Mouse (Mus musculus): Measurements from ENCODE around the gene Cpm. TPM values are rescaled to one million over a fixed set of nuclear protein-coding genes. Genes with fewer than 3 reads are reported as not detected.
"Not testable (repeated sequence)": the region's sequence is repeated elsewhere in the genome, so short reads cannot be mapped to it uniquely, and the experiment has no call there.

The Cpm gene
- total RNA-seq, 1 experiment from 2014 or later, result 1.4 TPM

DNA sequence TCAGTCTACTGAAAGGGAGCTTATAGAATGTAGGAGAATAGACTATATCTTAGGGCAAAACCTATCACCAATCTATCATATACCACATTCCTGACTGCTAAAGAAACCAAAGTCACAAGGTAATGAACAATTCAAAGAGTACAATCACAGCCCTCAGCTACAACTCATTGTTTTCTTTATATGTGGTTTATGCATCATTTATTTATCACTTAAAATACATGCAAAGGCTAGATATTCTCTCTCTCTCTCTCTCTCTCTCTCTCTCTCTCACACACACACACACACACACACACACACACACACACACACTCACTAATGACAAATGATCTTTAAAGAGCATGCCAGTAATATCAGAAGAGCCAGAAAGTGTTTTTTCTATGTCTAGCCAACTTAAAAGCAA is 76.5 kb downstream of the Cpm start:
- ATAC-seq (replicated peaks in 1 of 2; ENCODE audit: insufficient read depth in 1 of 2, low FRiP score in 2 of 2, low TSS enrichment in 1 of 2, low read depth in 1 of 2, poor library complexity in 2 of 2, severe bottlenecking in 2 of 2), result no peak

GRCm38 (mm10) chr10:117706440-117706839 is 77.1 kb downstream of the Cpm start:
- no peak for ATAC-seq (replicated peaks in 1 of 2; ENCODE audit: insufficient read depth in 1 of 2, low FRiP score in 2 of 2, low TSS enrichment in 1 of 2, low read depth in 1 of 2, poor library complexity in 2 of 2, severe bottlenecking in 2 of 2)

- no peak for ATAC-seq (replicated peaks in 1 of 2; ENCODE audit: insufficient read depth in 1 of 2, low FRiP score in 2 of 2, low TSS enrichment in 1 of 2, low read depth in 1 of 2, poor library complexity in 2 of 2, severe bottlenecking in 2 of 2)
Measured at GRCm38 (mm10) chr10:117707114-117707838, 78.0 kb downstream of the Cpm start.

GRCm38 (mm10) chr10:117708376-117708775 is 79.1 kb downstream of the Cpm start:
- no peak for ATAC-seq (replicated peaks in 1 of 2; ENCODE audit: insufficient read depth in 1 of 2, low FRiP score in 2 of 2, low TSS enrichment in 1 of 2, low read depth in 1 of 2, poor library complexity in 2 of 2, severe bottlenecking in 2 of 2)

- no peak for ATAC-seq (replicated peaks in 1 of 2; ENCODE audit: insufficient read depth in 1 of 2, low FRiP score in 2 of 2, low TSS enrichment in 1 of 2, low read depth in 1 of 2, poor library complexity in 2 of 2, severe bottlenecking in 2 of 2)
Measured at GRCm38 (mm10) chr10:117708856-117709255, 79.6 kb downstream of the Cpm start.

GRCm38 (mm10) chr10:117709326-117709830 is 80.1 kb downstream of the Cpm start:
- no peak for ATAC-seq (replicated peaks in 1 of 2; ENCODE audit: insufficient read depth in 1 of 2, low FRiP score in 2 of 2, low TSS enrichment in 1 of 2, low read depth in 1 of 2, poor library complexity in 2 of 2, severe bottlenecking in 2 of 2)

DNA sequence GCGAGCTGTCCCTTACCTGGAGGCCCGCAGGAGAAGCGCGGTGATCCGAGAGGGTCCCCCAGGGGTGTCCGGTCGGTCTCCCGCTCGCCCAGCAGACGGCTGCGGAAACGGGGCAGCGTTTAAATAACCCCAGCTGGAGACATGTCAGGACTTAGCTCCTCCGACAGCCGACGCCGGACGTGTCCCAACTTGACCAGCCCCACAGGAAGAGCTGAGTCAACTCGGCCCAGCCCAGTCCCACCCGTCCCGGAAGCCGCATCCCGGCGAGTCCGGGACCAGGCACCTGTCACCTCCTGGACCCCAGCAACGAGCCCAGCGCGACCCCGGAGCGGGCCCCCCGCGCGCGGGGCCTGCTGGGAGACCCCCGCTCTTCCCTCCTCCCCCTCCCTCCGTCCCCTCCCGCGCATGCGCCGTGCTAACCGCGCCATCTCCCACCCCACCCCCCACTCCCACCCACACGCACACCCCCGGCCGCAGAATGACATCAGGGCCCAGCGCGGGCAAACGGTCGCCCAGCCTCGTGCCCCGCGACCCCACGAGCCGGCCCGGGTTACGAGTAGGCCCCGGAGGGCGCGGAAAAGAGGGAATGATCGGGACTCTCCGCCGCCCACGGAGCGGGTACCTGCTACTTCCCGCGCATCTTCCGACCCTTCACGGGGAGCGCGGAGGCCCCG is 80.8 kb downstream of the Cpm start:
- peak; percentile 30 to 55; a peak in 3 of 4 replicates for ATAC-seq (replicated peaks in 1 of 2; ENCODE audit: insufficient read depth in 1 of 2, low FRiP score in 2 of 2, low TSS enrichment in 1 of 2, low read depth in 1 of 2, poor library complexity in 2 of 2, severe bottlenecking in 2 of 2)

DNA sequence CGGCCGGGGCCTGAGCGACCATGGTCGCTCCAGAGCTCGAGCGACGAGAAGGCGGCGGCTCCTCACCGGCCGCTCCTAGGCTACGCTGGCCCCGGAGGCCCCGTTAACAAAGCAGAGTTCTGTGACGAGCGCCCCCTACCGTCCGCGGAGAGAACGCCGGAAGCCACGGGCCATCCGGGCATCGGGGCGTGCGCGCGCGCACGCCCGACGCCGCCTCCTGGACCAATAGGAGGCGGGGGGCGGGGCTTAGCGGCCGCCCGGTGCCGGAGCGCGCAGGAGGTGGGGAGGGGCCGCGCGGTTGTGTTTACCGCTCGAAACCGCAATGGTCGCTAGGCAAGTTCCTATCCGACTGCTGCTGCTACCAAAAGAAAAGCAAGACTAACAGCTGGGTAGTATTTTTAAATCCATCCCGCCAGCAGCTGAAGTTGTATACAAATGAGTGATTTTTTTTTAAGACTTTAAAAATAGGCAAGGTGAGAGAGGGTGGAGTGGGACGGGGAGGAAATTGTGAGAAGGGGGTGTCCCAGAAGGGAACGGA is 81.4 kb downstream of the Cpm start, which contains the start of gene Mdm2:
Gene Mdm2 (minus strand): TSS at position 155 of the 538 bp plus-strand sequence.
- peak; percentile 82 to 83 for ATAC-seq (replicated peaks in 1 of 2; ENCODE audit: insufficient read depth in 1 of 2, low FRiP score in 2 of 2, low TSS enrichment in 1 of 2, low read depth in 1 of 2, poor library complexity in 2 of 2, severe bottlenecking in 2 of 2)

DNA sequence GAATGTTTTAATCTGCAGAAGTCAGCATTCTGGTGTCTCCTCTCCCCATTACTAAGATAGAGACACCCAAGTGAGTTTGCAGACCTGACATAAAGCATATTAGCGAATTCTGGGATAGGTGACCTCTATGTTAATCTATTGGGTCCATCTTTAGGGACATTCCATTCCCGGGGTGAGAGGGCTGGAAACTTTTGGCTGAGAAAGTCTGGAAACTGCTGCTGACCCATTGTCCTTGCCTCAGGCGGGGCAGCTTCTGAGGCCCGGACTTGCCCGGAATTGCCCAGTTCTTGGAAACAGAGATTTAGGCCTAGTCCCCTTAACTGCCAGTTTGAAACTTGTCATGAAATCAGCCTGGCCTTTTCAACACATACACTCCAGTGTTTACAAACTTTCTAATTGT is 82.1 kb downstream of the Cpm start:
- ATAC-seq (replicated peaks in 1 of 2; ENCODE audit: insufficient read depth in 1 of 2, low FRiP score in 2 of 2, low TSS enrichment in 1 of 2, low read depth in 1 of 2, poor library complexity in 2 of 2, severe bottlenecking in 2 of 2), result no peak

DNA sequence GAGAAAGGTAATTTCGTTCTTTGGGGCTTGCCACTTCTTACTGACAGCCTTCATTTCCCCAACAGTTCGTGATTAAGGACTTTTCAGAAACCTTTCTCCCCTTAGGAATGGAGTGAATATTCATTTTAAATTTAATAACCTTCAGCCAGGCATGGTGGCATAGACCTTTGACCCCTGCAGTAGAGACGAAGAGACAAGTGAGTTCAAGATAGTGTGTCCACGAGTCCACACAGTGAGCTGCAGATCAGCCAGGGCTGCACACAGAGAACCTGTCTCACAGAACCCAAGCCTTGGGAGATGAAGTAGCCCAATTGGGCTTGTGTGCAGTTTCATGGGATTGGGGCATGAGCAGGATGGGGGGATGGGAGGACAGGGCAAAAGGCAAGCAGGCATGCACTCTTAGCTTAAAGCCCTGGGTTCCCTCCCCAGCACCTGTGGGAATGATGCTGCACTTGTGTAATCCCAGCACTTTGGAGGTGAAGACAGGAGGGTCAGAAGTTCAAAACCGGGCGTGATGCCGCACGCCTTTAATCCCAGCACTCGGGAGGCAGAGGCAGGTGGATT is 83.0 kb downstream of the Cpm start:
- ATAC-seq (replicated peaks in 1 of 2; ENCODE audit: insufficient read depth in 1 of 2, low FRiP score in 2 of 2, low TSS enrichment in 1 of 2, low read depth in 1 of 2, poor library complexity in 2 of 2, severe bottlenecking in 2 of 2), result no peak

GRCm38 (mm10) chr10:117712871-117713270 is 83.6 kb downstream of the Cpm start:
- ATAC-seq (replicated peaks in 1 of 2; ENCODE audit: insufficient read depth in 1 of 2, low FRiP score in 2 of 2, low TSS enrichment in 1 of 2, low read depth in 1 of 2, poor library complexity in 2 of 2, severe bottlenecking in 2 of 2), result no peak

- no peak for ATAC-seq (replicated peaks in 1 of 2; ENCODE audit: insufficient read depth in 1 of 2, low FRiP score in 2 of 2, low TSS enrichment in 1 of 2, low read depth in 1 of 2, poor library complexity in 2 of 2, severe bottlenecking in 2 of 2)
Measured at GRCm38 (mm10) chr10:117713466-117713865, 84.2 kb downstream of the Cpm start.

DNA sequence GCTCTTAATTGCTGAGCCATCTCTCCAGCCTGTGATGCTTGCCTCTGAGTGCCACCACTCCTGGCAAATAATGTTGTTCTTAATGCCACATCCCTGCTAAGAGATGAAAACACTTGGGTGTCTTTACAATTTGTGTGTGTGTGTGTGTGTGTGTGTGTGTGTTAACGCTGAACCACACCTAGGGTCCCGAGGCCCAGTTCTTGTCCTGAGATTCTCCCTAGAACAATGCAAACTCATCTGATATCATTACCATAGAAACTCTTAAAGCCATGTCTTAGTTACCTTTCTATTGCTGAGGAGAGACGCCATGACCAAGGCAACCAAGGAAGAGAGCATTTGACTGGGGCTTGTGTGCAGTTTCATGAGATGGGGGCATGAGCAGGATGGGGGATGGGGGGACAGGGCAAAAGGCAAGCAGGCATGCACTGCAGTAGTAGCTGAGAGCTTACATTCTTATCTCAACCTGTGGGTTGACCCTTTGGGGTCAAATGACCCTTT is 84.8 kb downstream of the Cpm start:
- ATAC-seq (replicated peaks in 1 of 2; ENCODE audit: insufficient read depth in 1 of 2, low FRiP score in 2 of 2, low TSS enrichment in 1 of 2, low read depth in 1 of 2, poor library complexity in 2 of 2, severe bottlenecking in 2 of 2), result no peak

- no peak for ATAC-seq (replicated peaks in 1 of 2; ENCODE audit: insufficient read depth in 1 of 2, low FRiP score in 2 of 2, low TSS enrichment in 1 of 2, low read depth in 1 of 2, poor library complexity in 2 of 2, severe bottlenecking in 2 of 2)
Measured at GRCm38 (mm10) chr10:117714928-117715500, 85.7 kb downstream of the Cpm start.

DNA sequence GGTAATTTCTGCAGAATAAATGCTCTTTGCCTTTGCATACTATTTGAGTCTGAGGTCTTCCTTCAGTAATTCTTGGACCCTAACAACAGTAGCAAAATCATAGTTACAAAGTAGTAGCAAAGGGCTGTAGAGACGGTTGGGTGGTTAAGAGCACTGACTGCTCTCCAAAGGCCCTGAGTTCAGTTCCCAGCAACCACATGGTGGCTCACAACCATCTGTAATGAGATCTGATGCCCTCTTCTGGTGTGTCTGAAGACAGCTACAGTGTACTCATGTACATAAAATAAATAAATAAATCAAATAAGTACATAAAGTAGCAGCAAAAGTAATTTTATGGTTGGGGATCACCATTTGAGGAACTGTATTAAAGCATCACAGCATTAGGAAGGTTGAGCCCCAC is 86.4 kb downstream of the Cpm start:
- not testable (repeated sequence) for ATAC-seq (replicated peaks in 1 of 2; ENCODE audit: insufficient read depth in 1 of 2, low FRiP score in 2 of 2, low TSS enrichment in 1 of 2, low read depth in 1 of 2, poor library complexity in 2 of 2, severe bottlenecking in 2 of 2)

DNA sequence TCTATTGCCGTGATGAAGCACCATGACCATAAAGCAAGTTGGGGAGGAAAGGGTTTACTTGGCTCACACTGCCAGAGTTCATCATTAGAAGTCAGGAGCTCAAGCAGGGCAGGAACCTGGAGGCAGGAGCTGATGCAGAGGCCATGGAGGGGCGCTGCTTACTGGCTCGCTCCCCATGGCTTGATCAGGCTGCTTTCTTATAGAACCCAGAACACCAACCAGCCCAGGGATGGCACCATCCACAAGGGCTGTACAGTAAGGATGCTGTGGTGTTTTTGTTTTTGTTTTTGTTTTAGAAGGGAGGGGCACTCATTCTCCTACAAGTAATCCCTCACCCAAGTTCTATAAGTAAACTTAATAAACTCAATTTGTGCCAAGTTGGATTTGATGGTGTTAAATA is 87.4 kb downstream of the Cpm start:
- ATAC-seq (replicated peaks in 1 of 2; ENCODE audit: insufficient read depth in 1 of 2, low FRiP score in 2 of 2, low TSS enrichment in 1 of 2, low read depth in 1 of 2, poor library complexity in 2 of 2, severe bottlenecking in 2 of 2), result no peak

DNA sequence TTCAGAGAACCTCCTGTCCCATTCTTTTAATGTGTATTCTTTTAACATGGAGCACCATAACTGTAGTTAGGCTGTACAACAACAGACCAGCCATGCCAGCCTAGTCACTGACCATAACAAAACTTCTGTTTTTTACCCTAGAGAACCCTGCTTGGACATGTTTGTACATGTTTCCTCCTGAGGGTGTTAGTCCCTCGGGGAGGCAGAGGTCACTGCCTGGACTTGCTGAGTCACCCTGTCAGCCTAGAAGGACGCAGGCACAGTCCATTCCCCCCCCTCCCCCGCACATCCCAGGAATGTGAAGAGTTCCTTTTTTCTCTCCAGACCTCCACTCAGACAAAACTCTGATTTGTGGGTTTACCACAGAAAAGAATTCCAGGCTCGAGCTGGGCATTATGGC is 88.3 kb downstream of the Cpm start:
- ATAC-seq (replicated peaks in 1 of 2; ENCODE audit: insufficient read depth in 1 of 2, low FRiP score in 2 of 2, low TSS enrichment in 1 of 2, low read depth in 1 of 2, poor library complexity in 2 of 2, severe bottlenecking in 2 of 2), result no peak

Data from hematopoietic stem cell, adult 5-6 weeks (primary cell).